Mouse (Mus musculus): ENCODE data around the gene Ugt2b5. TPM values are rescaled to one million over a fixed set of nuclear protein-coding genes. Genes with fewer than 3 reads are reported as not detected.
"Not testable (repeated sequence)": the region's sequence is repeated elsewhere in the genome, so short reads cannot be mapped to it uniquely, and the experiment has no call there.

Gene Ugt2b5
- polyA plus RNA-seq (2015; fragmentation: Nextera tagmentation; extraction: Ambion mirVana): not detected in 2 replicates

- H3K9ac ChIP-seq (replicated peaks; ENCODE audit: low read depth); DNase-seq (ENCODE audit: low spot score); H3K9me3 ChIP-seq (ENCODE audit: low read length); H3K27me3 ChIP-seq (replicated peaks; ENCODE audit: insufficient read depth, low read length); H3K27ac ChIP-seq (ENCODE audit: low read length); H3K4me1 ChIP-seq (ENCODE audit: insufficient read depth, low read depth, low read length); H3K4me3 ChIP-seq (ENCODE audit: low read depth, low read length); ATAC-seq; H3K36me3 ChIP-seq (ENCODE audit: insufficient read depth, low read length); H3K4me2 ChIP-seq (replicated peaks; ENCODE audit: low read depth, low read length): not testable (repeated sequence)
- 84% methylated on average over 1 of the region's 2 CpGs for WGBS
Measured at GRCm38 (mm10) chr5:87140196-87140595, at the start of gene Ugt2b5. Gene Ugt2b5, minus strand, starts transcription at chr5:87140318.

DNA sequence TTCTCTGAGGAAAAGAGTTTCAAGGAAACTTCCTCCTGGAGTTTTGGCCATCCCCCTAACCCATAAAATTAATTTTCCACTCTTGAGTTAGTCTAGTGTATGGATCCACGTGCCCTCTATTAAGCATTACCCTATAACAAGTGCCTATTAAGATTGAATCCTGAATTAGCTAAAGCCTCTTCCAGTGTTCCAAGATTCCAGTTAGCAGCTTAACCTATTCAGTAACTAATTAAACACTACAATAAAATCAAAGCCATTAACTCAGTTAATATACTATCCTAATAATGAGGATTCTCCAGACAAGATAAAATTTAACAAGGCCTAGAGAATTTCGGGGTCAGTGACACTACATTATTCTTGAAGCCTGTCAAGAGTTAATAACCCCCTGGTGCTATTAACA is 35.7 kb upstream of the Ugt2b5 start:
- not testable (repeated sequence) for H3K4me1 ChIP-seq (ENCODE audit: insufficient read depth, low read depth, low read length); H3K9me3 ChIP-seq (ENCODE audit: low read length); H3K27ac ChIP-seq (ENCODE audit: low read length); H3K4me2 ChIP-seq (replicated peaks; ENCODE audit: low read depth, low read length); ATAC-seq; H3K27me3 ChIP-seq (replicated peaks; ENCODE audit: insufficient read depth, low read length); H3K36me3 ChIP-seq (ENCODE audit: insufficient read depth, low read length); H3K4me3 ChIP-seq (ENCODE audit: low read depth, low read length); DNase-seq (ENCODE audit: low spot score); H3K9ac ChIP-seq (replicated peaks; ENCODE audit: low read depth)
- 42% methylated on average over 2 of the region's 2 CpGs for WGBS

- WGBS: 59% methylated on average over 2 of the region's 2 CpGs
Measured at GRCm38 (mm10) chr5:87174671-87175070, 34.6 kb upstream of the Ugt2b5 start.

GRCm38 (mm10) chr5:87147741-87148454 is 7.8 kb upstream of the Ugt2b5 start:
- no peaks in the 10 kb centered on the region for H3K9me3 ChIP-seq (ENCODE audit: low read length)
- no peaks in the 10 kb centered on the region for H3K4me1 ChIP-seq (ENCODE audit: insufficient read depth, low read depth, low read length)
- WGBS: 53% methylated on average over 8 of the region's 8 CpGs
- DNase-seq (ENCODE audit: low spot score) (peak; percentile 64), ATAC-seq (no peak)
- no peaks in the 10 kb centered on the region for H3K36me3 ChIP-seq (ENCODE audit: insufficient read depth, low read length)
- 0 out of 2 replicates have a peak overlapping the region, but pooled peaks have one; percentile 2 for H3K4me2 ChIP-seq (replicated peaks; ENCODE audit: low read depth, low read length)
- H3K27me3 ChIP-seq (replicated peaks; ENCODE audit: insufficient read depth, low read length): no peaks in the 10 kb centered on the region
- no peak overlapping the region for H3K27ac ChIP-seq (ENCODE audit: low read length)
- H3K4me3 ChIP-seq (ENCODE audit: low read depth, low read length): no peak overlapping the region
- no peak for TF ChIP-seq CTCF (IDR thresholded peaks at IDR 0.05)
- TF ChIP-seq EP300 (IDR thresholded peaks at IDR 0.05): no peak
- H3K9ac ChIP-seq (replicated peaks; ENCODE audit: low read depth): no peak overlapping the region

More at GRCm38 (mm10) chr5:87174671-87175070, 34.6 kb upstream of the Ugt2b5 start:
- no peaks in the 10 kb centered on the region for H3K4me1 ChIP-seq (ENCODE audit: insufficient read depth, low read depth, low read length)
- no peak overlapping the region for H3K4me2 ChIP-seq (replicated peaks; ENCODE audit: low read depth, low read length)
- no peaks in the 10 kb centered on the region for H3K9me3 ChIP-seq (ENCODE audit: low read length)
- no peaks in the 10 kb centered on the region for H3K36me3 ChIP-seq (ENCODE audit: insufficient read depth, low read length)
- H3K4me3 ChIP-seq (ENCODE audit: low read depth, low read length): no peak overlapping the region
- H3K27me3 ChIP-seq (replicated peaks; ENCODE audit: insufficient read depth, low read length): no peaks in the 10 kb centered on the region
- H3K9ac ChIP-seq (replicated peaks; ENCODE audit: low read depth): no peak overlapping the region
- DNase-seq (ENCODE audit: low spot score): no peak
- no peak overlapping the region for H3K27ac ChIP-seq (ENCODE audit: low read length)
- TF ChIP-seq CTCF (IDR thresholded peaks at IDR 0.05) (no peak), EP300 (IDR thresholded peaks at IDR 0.05) (no peak)
- no peak for ATAC-seq

DNA sequence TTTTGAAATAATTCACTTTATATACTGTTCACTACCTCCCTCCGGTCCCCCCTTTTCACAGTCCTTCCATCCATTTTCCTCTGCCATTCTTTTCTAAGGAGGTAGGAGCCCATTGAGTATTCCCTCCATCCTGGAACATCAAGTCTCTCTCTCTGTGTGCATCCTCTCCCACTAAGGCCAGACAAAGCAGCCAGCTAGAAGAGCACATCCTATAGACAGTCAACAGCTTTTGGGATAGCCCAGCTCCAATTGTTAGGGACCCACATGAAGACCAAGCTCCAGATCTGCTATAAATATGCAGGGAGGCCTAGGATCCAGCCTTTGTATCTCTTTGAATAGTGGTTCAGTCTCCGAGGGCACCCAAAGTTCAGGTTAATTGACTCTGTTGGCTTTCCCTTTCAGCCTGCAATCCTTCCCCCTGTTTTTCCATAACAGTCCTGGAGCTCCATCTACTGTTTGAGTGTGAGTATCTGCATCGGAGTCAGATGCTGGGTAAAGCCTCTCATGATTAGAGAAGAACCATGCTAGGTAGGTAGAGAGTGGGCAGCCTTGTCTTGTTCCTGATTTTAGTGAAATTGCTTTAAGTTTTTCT is 2.8 kb upstream of the Ugt2b5 start:
- Histone ChIP-seq H3K9ac (replicated peaks; ENCODE audit: low read depth) (no peak overlapping the region), H3K27ac (ENCODE audit: low read length) (no peak overlapping the region), H3K9me3 (ENCODE audit: low read length) (no peaks in the 10 kb centered on the region), H3K27me3 (replicated peaks; ENCODE audit: insufficient read depth, low read length) (no peaks in the 10 kb centered on the region), H3K4me2 (replicated peaks; ENCODE audit: low read depth, low read length) (no peak overlapping the region), H3K36me3 (ENCODE audit: insufficient read depth, low read length) (no peaks in the 10 kb centered on the region), H3K4me1 (ENCODE audit: insufficient read depth, low read depth, low read length) (no peaks in the 10 kb centered on the region), H3K4me3 (ENCODE audit: low read depth, low read length) (no peak overlapping the region)
- DNase-seq (ENCODE audit: low spot score) (peak; percentile 28), ATAC-seq (no peak)
- 39% methylated on average over 3 of the region's 3 CpGs for WGBS
- TF ChIP-seq CTCF (IDR thresholded peaks at IDR 0.05) (peak; percentile 66), EP300 (IDR thresholded peaks at IDR 0.05) (no peak)

GRCm38 (mm10) chr5:87103697-87104096 is 36.4 kb downstream of the Ugt2b5 start:
- not testable (repeated sequence) for ATAC-seq; H3K4me3 ChIP-seq (ENCODE audit: low read depth, low read length); H3K36me3 ChIP-seq (ENCODE audit: insufficient read depth, low read length); H3K9ac ChIP-seq (replicated peaks; ENCODE audit: low read depth); H3K27ac ChIP-seq (ENCODE audit: low read length); H3K27me3 ChIP-seq (replicated peaks; ENCODE audit: insufficient read depth, low read length); DNase-seq (ENCODE audit: low spot score); H3K4me2 ChIP-seq (replicated peaks; ENCODE audit: low read depth, low read length); H3K4me1 ChIP-seq (ENCODE audit: insufficient read depth, low read depth, low read length); H3K9me3 ChIP-seq (ENCODE audit: low read length)
- 68% methylated on average over 1 of the region's 1 CpGs for WGBS

Measured in lung, postnatal 0 days (tissue).